Mouse (Mus musculus): Measurements from ENCODE around the gene Gm21778. TPM values are rescaled to one million over a fixed set of nuclear protein-coding genes. Genes with fewer than 3 reads are reported as not detected.
"Not testable (repeated sequence)": the region's sequence is repeated elsewhere in the genome, so short reads cannot be mapped to it uniquely, and the experiment has no call there.

The Gm21778 gene
- not detected in 2 replicates for polyA plus RNA-seq (2011; ENCODE audit: insufficient read depth, insufficient read length, low replicate concordance, missing spikeins)

DNA sequence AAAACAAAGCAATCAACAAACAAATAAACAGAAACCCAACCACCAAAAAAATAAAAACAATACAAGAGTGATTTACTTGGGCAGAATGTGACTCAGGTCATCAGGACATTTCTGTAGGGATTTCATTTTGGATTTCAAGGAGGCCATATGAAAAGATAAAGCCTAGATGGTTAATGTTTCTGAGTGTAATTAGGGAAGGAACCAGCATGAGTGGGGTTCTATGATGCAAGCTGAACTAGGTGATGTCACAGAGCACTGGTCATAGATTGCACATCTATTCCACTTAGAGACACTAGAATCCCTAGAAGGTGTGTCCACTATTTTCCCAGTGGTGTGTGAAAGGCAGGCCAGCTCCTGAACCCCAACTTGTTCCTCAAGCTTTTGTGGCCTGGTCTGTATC is at the start of gene Gm21778:
Gm21778 (plus strand) TSS at position 301 of the 400 bp plus-strand sequence.
- H3K27ac ChIP-seq (ENCODE audit: control insufficient read depth, insufficient read depth, low read depth, low read length, poor library complexity); H3K4me1 ChIP-seq (ENCODE audit: control insufficient read depth, insufficient read depth, low read length): not testable (repeated sequence)

More for the DNA sequence above, at the start of gene Gm21778:
- H3K4me3 ChIP-seq (replicated peaks; ENCODE audit: control insufficient read depth, low read depth, low read length): not testable (repeated sequence)

Other genes starting within 250 kb of the Gm21778 start
- not detected in 2 replicates for gene Gm20914, start 216.5 kb upstream of the Gm21778 start, polyA plus RNA-seq (2011; ENCODE audit: insufficient read depth, insufficient read length, low replicate concordance, missing spikeins)
- not detected in 2 replicates for gene Gm28171, start 149.1 kb upstream of the Gm21778 start, polyA plus RNA-seq (2011; ENCODE audit: insufficient read depth, insufficient read length, low replicate concordance, missing spikeins)

Measured in bone marrow, adult 2 months (tissue).